Mouse (Mus musculus): ENCODE measurements around the gene Psmb8. TPM values are rescaled to one million over a fixed set of nuclear protein-coding genes. Genes with fewer than 3 reads are reported as not detected.
"Not testable (repeated sequence)": the region's sequence is repeated elsewhere in the genome, so short reads cannot be mapped to it uniquely, and the experiment has no call there.

Psmb8 gene
- polyA plus RNA-seq, 1 experiment: 705 TPM

- Histone ChIP-seq H3K27me3 (ENCODE audit: control insufficient read depth, insufficient read depth, low read length) (no peaks in the 10 kb centered on the region), H3K36me3 (ENCODE audit: control insufficient read depth, insufficient read depth, low read length) (peaks cover 53% of the 10 kb centered on the region), H3K4me1 (replicated peaks; ENCODE audit: control insufficient read depth, insufficient read depth, low read length) (peaks cover 6% of the 10 kb centered on the region), H3K27ac (ENCODE audit: control insufficient read depth, insufficient read depth, low read length) (no peak overlapping the region), H3K4me3 (ENCODE audit: control insufficient read depth, insufficient read depth, low read length) (no peak overlapping the region)
- TF ChIP-seq CTCF (IDR thresholded peaks at IDR 0.05; ENCODE audit: borderline replicate concordance, control insufficient read depth, extremely low read depth, insufficient read depth, low read length, poor library complexity) (no peak), POLR2A (IDR thresholded peaks at IDR 0.05; ENCODE audit: control insufficient read depth, extremely low read depth, insufficient read depth, low read length, poor library complexity) (no peak)
- WGBS: 93% methylated on average over 8 of the region's 8 CpGs
- no peak for DNase-seq
These were observed 19.9 kb downstream of the Psmb8 start for GRCm38 (mm10) chr17:34217216-34217928.

GRCm38 (mm10) chr17:34217986-34218385 is 20.5 kb downstream of the Psmb8 start:
- 89% methylated on average over 5 of the region's 5 CpGs for WGBS
- Histone ChIP-seq H3K4me3 (ENCODE audit: control insufficient read depth, insufficient read depth, low read length) (no peak overlapping the region), H3K4me1 (replicated peaks; ENCODE audit: control insufficient read depth, insufficient read depth, low read length) (peaks cover 4% of the 10 kb centered on the region; the same call in 1 of the 2 replicates), H3K27me3 (ENCODE audit: control insufficient read depth, insufficient read depth, low read length) (no peaks in the 10 kb centered on the region), H3K27ac (ENCODE audit: control insufficient read depth, insufficient read depth, low read length) (no peak overlapping the region; the same call in 1 of the 2 replicates), H3K36me3 (ENCODE audit: control insufficient read depth, insufficient read depth, low read length) (peaks cover 49% of the 10 kb centered on the region)
- DNase-seq: no peak
- TF ChIP-seq POLR2A (IDR thresholded peaks at IDR 0.05; ENCODE audit: control insufficient read depth, extremely low read depth, insufficient read depth, low read length, poor library complexity): no peak
- no peak for TF ChIP-seq CTCF (IDR thresholded peaks at IDR 0.05; ENCODE audit: borderline replicate concordance, control insufficient read depth, extremely low read depth, insufficient read depth, low read length, poor library complexity)

GRCm38 (mm10) chr17:34218675-34219074 is 21.2 kb downstream of the Psmb8 start:
- DNase-seq: no peak
- TF ChIP-seq POLR2A (IDR thresholded peaks at IDR 0.05; ENCODE audit: control insufficient read depth, extremely low read depth, insufficient read depth, low read length, poor library complexity): no peak
- TF ChIP-seq CTCF (IDR thresholded peaks at IDR 0.05; ENCODE audit: borderline replicate concordance, control insufficient read depth, extremely low read depth, insufficient read depth, low read length, poor library complexity): no peak
- peaks cover 4% of the 10 kb centered on the region; the same call in 1 of the 2 replicates for H3K4me1 ChIP-seq (replicated peaks; ENCODE audit: control insufficient read depth, insufficient read depth, low read length)
- peaks cover 45% of the 10 kb centered on the region for H3K36me3 ChIP-seq (ENCODE audit: control insufficient read depth, insufficient read depth, low read length)
- WGBS: 61% methylated on average over 11 of the region's 11 CpGs
- H3K27ac ChIP-seq (ENCODE audit: control insufficient read depth, insufficient read depth, low read length): peak overlapping the region; percentile 22; the same call in 1 of the 2 replicates
- H3K4me3 ChIP-seq (ENCODE audit: control insufficient read depth, insufficient read depth, low read length): no peak overlapping the region
- H3K27me3 ChIP-seq (ENCODE audit: control insufficient read depth, insufficient read depth, low read length): no peaks in the 10 kb centered on the region

- H3K36me3 ChIP-seq (ENCODE audit: control insufficient read depth, insufficient read depth, low read length): peaks cover 41% of the 10 kb centered on the region
- not testable (repeated sequence) for H3K27me3 ChIP-seq (ENCODE audit: control insufficient read depth, insufficient read depth, low read length); H3K4me1 ChIP-seq (replicated peaks; ENCODE audit: control insufficient read depth, insufficient read depth, low read length); H3K4me3 ChIP-seq (ENCODE audit: control insufficient read depth, insufficient read depth, low read length); H3K27ac ChIP-seq (ENCODE audit: control insufficient read depth, insufficient read depth, low read length)
- DNase-seq: peak; percentile 86
- 92% methylated on average over 7 of the region's 11 CpGs for WGBS
- peak; percentile 65; the same call in 1 of the 2 replicates for TF ChIP-seq CTCF (IDR thresholded peaks at IDR 0.05; ENCODE audit: borderline replicate concordance, control insufficient read depth, extremely low read depth, insufficient read depth, low read length, poor library complexity)
These were observed 21.6 kb downstream of the Psmb8 start for GRCm38 (mm10) chr17:34219096-34219495.

- H3K27ac ChIP-seq (ENCODE audit: control insufficient read depth, insufficient read depth, low read length); H3K4me1 ChIP-seq (replicated peaks; ENCODE audit: control insufficient read depth, insufficient read depth, low read length); H3K4me3 ChIP-seq (ENCODE audit: control insufficient read depth, insufficient read depth, low read length); DNase-seq; H3K27me3 ChIP-seq (ENCODE audit: control insufficient read depth, insufficient read depth, low read length): not testable (repeated sequence)
- peaks cover 34% of the 10 kb centered on the region for H3K36me3 ChIP-seq (ENCODE audit: control insufficient read depth, insufficient read depth, low read length)
- WGBS: 96% methylated on average over 6 of the region's 7 CpGs
These were observed 22.3 kb downstream of the Psmb8 start for GRCm38 (mm10) chr17:34219801-34220200.

GRCm38 (mm10) chr17:34220401-34220800 is 22.9 kb downstream of the Psmb8 start:
- 100% methylated on average over 8 of the region's 16 CpGs for WGBS
- not testable (repeated sequence) for H3K27me3 ChIP-seq (ENCODE audit: control insufficient read depth, insufficient read depth, low read length); DNase-seq; H3K27ac ChIP-seq (ENCODE audit: control insufficient read depth, insufficient read depth, low read length); H3K4me3 ChIP-seq (ENCODE audit: control insufficient read depth, insufficient read depth, low read length); H3K4me1 ChIP-seq (replicated peaks; ENCODE audit: control insufficient read depth, insufficient read depth, low read length)
- H3K36me3 ChIP-seq (ENCODE audit: control insufficient read depth, insufficient read depth, low read length): peaks cover 28% of the 10 kb centered on the region

GRCm38 (mm10) chr17:34224816-34225215 is 27.3 kb downstream of the Psmb8 start:
- Histone ChIP-seq H3K27me3 (ENCODE audit: control insufficient read depth, insufficient read depth, low read length) (no peaks in the 10 kb centered on the region), H3K27ac (ENCODE audit: control insufficient read depth, insufficient read depth, low read length) (no peak overlapping the region), H3K4me3 (ENCODE audit: control insufficient read depth, insufficient read depth, low read length) (no peak overlapping the region), H3K36me3 (ENCODE audit: control insufficient read depth, insufficient read depth, low read length) (no peaks in the 10 kb centered on the region), H3K4me1 (replicated peaks; ENCODE audit: control insufficient read depth, insufficient read depth, low read length) (no peaks in the 10 kb centered on the region)
- over 99% methylated on average over 3 of the region's 3 CpGs for WGBS
- no peak for DNase-seq
- TF ChIP-seq CTCF (IDR thresholded peaks at IDR 0.05; ENCODE audit: borderline replicate concordance, control insufficient read depth, extremely low read depth, insufficient read depth, low read length, poor library complexity) (no peak), POLR2A (IDR thresholded peaks at IDR 0.05; ENCODE audit: control insufficient read depth, extremely low read depth, insufficient read depth, low read length, poor library complexity) (no peak)

Data from thymus, adult 2 months (tissue).